Mouse (Mus musculus) liver, adult 2 months (tissue): Measurements from ENCODE around the gene Ugt1a6b.

Experiments used
- CTCF ChIP-seq: fragments of 200-500 bp; IDR thresholded peaks from 2 replicates; pipeline ENCODE4 v1.5.1; 2011; ENCODE audit warnings: low read depth, low read length, control low read depth
- POLR2A ChIP-seq: fragments of 200-500 bp; IDR thresholded peaks from 2 replicates; pipeline ENCODE4 v1.6.1; 2011; ENCODE audit warnings: low read length, control low read depth; ENCODE audit not compliant: insufficient read depth; ENCODE audit errors: extremely low read depth

GRCm38 (mm10) chr1:88086125-88086524, 16.9 kb upstream of the Ugt1a6b start:
- TF ChIP-seq POLR2A = no peak
- no peak for TF ChIP-seq CTCF
